Mouse (Mus musculus): Measurements from ENCODE around the gene 1700014D04Rik. TPM values are rescaled to one million over a fixed set of nuclear protein-coding genes. Genes with fewer than 3 reads are reported as not detected.

1700014D04Rik gene
- 0.04 TPM in 1 of 2 replicates, not detected in the other for polyA plus RNA-seq (2012; rRNA removed; ENCODE audit: low replicate concordance)

GRCm38 (mm10) chr13:59746711-59747110, at the start of gene 1700014D04Rik:
Gene 1700014D04Rik, minus strand, starts transcription at chr13:59746752.

DNA sequence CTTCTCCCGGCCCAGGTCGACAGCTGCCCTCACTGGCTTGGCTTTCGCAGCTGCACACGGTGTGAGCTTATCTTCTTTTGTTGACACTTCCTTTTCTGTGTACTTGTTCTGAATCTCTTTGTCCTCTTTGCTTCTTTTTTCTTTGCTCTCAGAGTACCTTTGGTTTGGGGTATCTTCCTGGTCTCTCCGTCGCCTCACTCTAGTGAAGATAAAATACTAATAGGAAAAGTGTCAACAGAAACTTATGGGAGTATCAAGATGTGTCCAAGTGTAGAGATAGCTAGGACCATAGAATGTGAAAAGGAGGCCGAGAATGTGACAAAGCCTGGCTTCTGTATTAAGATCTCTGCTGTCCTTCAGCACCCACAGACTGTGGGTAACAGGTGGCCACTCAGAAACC, 35.6 kb upstream of the 1700014D04Rik start, which contains the start of gene Gm49354:
Gene Gm49354 (minus strand): TSS at position 101 of the 400 bp plus-strand sequence.

DNA sequence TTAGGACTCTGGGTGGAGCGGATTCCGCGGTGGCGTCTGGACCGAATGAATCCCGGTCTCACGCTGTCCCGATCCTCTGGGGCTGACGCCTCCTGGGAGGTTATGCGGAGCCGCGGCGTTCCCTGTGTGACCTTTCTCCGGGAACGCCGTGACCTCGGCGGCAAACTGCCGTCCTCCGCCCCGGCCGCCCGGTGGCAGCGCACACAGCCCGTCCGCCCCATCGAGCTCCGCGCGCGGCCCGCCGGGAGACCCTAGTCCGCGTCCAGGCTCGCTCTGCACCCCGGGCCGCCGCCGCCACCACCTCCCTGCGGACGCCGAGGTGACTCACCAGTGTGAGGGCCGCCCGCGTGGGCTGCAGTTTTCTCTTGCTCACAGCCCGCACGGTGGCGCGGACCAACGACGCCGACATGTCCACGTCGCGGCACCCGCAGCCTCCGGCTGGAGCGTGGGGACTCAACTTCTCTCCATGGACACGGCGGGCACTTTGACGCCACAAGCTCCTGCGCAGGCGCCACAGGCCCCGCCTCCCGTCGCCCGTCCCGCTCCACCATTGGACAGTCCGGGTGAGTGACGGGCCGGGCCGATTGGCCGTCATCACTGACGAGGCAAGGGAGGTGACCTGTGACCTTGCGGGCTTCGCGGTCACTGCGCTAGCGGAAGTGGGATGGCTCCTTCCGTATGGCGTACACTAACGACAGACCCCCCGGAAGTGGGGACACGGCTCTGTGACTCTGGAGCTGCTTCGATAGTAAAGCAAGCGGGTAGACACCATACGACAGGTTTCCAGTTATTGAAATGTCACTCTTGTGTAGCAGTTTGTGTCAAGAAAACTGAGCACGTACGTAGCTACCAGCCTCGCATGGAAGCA, 23.0 kb upstream of the 1700014D04Rik start, which contains the start of gene Isca1:
Gene Isca1 (minus strand): TSS at position 515 of the 868 bp plus-strand sequence.

DNA sequence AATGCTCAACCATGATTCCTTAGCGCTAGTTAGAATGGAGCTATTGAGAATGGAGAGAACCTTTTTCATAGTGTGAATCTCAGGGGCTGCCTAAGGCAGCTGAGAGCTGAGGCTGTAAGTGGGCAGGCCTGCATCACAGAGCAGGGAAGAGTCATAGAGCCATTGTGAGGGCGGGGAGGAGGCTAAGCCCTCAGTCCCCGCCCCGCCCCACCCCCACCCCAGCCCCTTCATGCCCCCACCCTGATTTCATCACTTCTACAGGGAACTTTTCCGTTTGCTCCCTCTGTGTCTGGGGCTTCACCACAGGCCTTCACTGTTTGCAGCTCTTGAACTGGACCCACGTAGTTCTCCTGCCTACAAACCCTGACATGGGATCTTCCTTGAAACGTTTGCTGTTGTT, 14.9 kb downstream of the 1700014D04Rik start, which contains the start of gene Spata31d1d:
Gene Spata31d1d (minus strand): TSS at position 101 of the 400 bp plus-strand sequence.

DNA sequence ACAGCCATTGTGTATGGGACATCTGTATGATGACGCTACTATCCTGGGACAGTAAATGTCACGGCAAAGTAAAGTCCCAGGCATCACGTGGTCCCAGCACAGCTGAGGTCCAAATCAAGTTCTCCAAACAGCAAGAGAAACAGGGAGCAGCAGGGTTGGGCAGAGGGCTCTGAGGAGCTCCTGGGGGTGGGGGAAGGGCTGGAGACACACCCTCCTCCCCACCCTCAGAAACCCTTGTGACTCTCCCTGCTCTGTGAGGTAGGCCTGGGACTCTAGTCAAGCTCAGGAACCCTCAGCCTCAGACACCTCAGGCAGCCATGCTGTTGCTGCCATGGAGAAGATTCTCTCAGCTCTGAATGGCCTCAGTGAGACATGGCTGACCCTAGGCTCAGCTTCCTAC, 34.6 kb downstream of the 1700014D04Rik start, which contains the start of gene Spata31d1b:
Gene Spata31d1b (plus strand): TSS at position 301 of the 400 bp plus-strand sequence.

GRCm38 (mm10) chr13:59710230-59710629, 36.3 kb downstream of the 1700014D04Rik start, which contains the start of gene Spata31d1a:
Gene Spata31d1a, minus strand, starts transcription at chr13:59710330.

GRCm38 (mm10) chr13:59694008-59694407, 52.5 kb downstream of the 1700014D04Rik start, which contains the start of gene 4921517D22Rik:
Gene 4921517D22Rik, minus strand, starts transcription at chr13:59694108.

Other genes starting within 250 kb of the 1700014D04Rik start
- gene Agtpbp1, start 161.5 kb downstream of the 1700014D04Rik start, polyA plus RNA-seq (2012; rRNA removed; ENCODE audit: low replicate concordance): 1.5 and 2.3 TPM in 2 replicates
- 18.1 and 18.3 TPM in 2 replicates for gene Naa35, start 161.5 kb downstream of the 1700014D04Rik start, polyA plus RNA-seq (2012; rRNA removed; ENCODE audit: low replicate concordance)
- 13.5 and 39.8 TPM in 2 replicates for gene Golm1, start 70.9 kb downstream of the 1700014D04Rik start, polyA plus RNA-seq (2012; rRNA removed; ENCODE audit: low replicate concordance)
- not detected in 2 replicates for gene 4921517D22Rik, start 52.6 kb downstream of the 1700014D04Rik start, polyA plus RNA-seq (2012; rRNA removed; ENCODE audit: low replicate concordance)
- not detected in 2 replicates for gene Spata31d1a, start 36.4 kb downstream of the 1700014D04Rik start, polyA plus RNA-seq (2012; rRNA removed; ENCODE audit: low replicate concordance)
- not detected in 2 replicates for gene Spata31d1b, start 34.5 kb downstream of the 1700014D04Rik start, polyA plus RNA-seq (2012; rRNA removed; ENCODE audit: low replicate concordance)
- gene Spata31d1d, start 15.0 kb downstream of the 1700014D04Rik start, polyA plus RNA-seq (2012; rRNA removed; ENCODE audit: low replicate concordance): not detected in 2 replicates
- gene Isca1, start 23.1 kb upstream of the 1700014D04Rik start, polyA plus RNA-seq (2012; rRNA removed; ENCODE audit: low replicate concordance): 44.8 and 51.4 TPM in 2 replicates
- not detected in 2 replicates for gene Gm49354, start 35.5 kb upstream of the 1700014D04Rik start, polyA plus RNA-seq (2012; rRNA removed; ENCODE audit: low replicate concordance)
- 10.8 and 15.2 TPM in 2 replicates for gene Tut7, start 76.4 kb upstream of the 1700014D04Rik start, polyA plus RNA-seq (2012; rRNA removed; ENCODE audit: low replicate concordance)